Mouse (Mus musculus) heart, adult 18-20 months (tissue): ENCODE measurements around the gene Gpc6. TPM values are rescaled to one million over a fixed set of nuclear protein-coding genes. Genes with fewer than 3 reads are reported as not detected.
A peak's percentile ranks its signal among the peaks of the same experiment; 100 is the strongest.
"Not testable (repeated sequence)": the region's sequence is repeated elsewhere in the genome, so short reads cannot be mapped to it uniquely, and the experiment has no call there.

Experiments
- DNase-seq, 2 experiments: peaks; one replicate each; pipeline ENCODE4 v3.0.0; 2021 to 2022; ENCODE audit warnings: mixed read lengths in 1 of 2
- total RNA-seq, 2 experiments: library from RNA; stranded (reverse); gene quantifications; 2 replicates each; pipeline ENCODE4 v1.2.3; 2021

The Gpc6 gene
- total RNA-seq, 2 experiments from 2014 or later: 9.7 to 10.5 TPM

GRCm38 (mm10) chr14:117369331-117369866 is 444.3 kb downstream of the Gpc6 start:
- no peak for DNase-seq

GRCm38 (mm10) chr14:117376822-117377376 is 451.8 kb downstream of the Gpc6 start:
- no peak for DNase-seq

GRCm38 (mm10) chr14:117379979-117380378 is 454.9 kb downstream of the Gpc6 start:
- DNase-seq: no peak

GRCm38 (mm10) chr14:117383188-117383587 is 458.1 kb downstream of the Gpc6 start:
- DNase-seq: no peak

- DNase-seq: peak; percentile 44 to 55
Measured at GRCm38 (mm10) chr14:117384096-117384770, 459.1 kb downstream of the Gpc6 start.

GRCm38 (mm10) chr14:117385731-117386270 is 460.7 kb downstream of the Gpc6 start:
- peak in 1 of 2 experiments; percentile 10 for DNase-seq

- no peak for DNase-seq
Measured at GRCm38 (mm10) chr14:117390794-117391320, 465.7 kb downstream of the Gpc6 start.

GRCm38 (mm10) chr14:117391412-117391811 is 466.3 kb downstream of the Gpc6 start:
- DNase-seq: no peak

- no peak for DNase-seq
Measured at GRCm38 (mm10) chr14:117397165-117397564, 472.1 kb downstream of the Gpc6 start.

GRCm38 (mm10) chr14:117407824-117408524 is 482.9 kb downstream of the Gpc6 start:
- DNase-seq: no peak

GRCm38 (mm10) chr14:117408525-117408835 is 483.4 kb downstream of the Gpc6 start:
- no peak for DNase-seq

- no peak for DNase-seq
Measured at GRCm38 (mm10) chr14:117409778-117410177, 484.7 kb downstream of the Gpc6 start.

- no peak for DNase-seq
Measured at GRCm38 (mm10) chr14:117410511-117410910, 485.4 kb downstream of the Gpc6 start.

- no peak for DNase-seq
Measured at GRCm38 (mm10) chr14:117415045-117415444, 489.9 kb downstream of the Gpc6 start.

GRCm38 (mm10) chr14:117419561-117420218 is 494.6 kb downstream of the Gpc6 start:
- no peak for DNase-seq

- DNase-seq: no peak
Measured at GRCm38 (mm10) chr14:117421170-117421569, 496.1 kb downstream of the Gpc6 start.

GRCm38 (mm10) chr14:117426116-117426515 is 501.0 kb downstream of the Gpc6 start:
- DNase-seq: no peak

GRCm38 (mm10) chr14:117427776-117428175 is 502.7 kb downstream of the Gpc6 start:
- DNase-seq: no peak

GRCm38 (mm10) chr14:117435739-117436138 is 510.6 kb downstream of the Gpc6 start:
- no peak for DNase-seq

GRCm38 (mm10) chr14:117446675-117447231 is 521.6 kb downstream of the Gpc6 start:
- not testable (repeated sequence) for DNase-seq

- DNase-seq: no peak
Measured at GRCm38 (mm10) chr14:117451391-117451991, 526.4 kb downstream of the Gpc6 start.
